Mouse (Mus musculus) E14TG2a.4 (cell line): Measurements from ENCODE around the gene Dnajb14.

ENCODE experiments used
- H3K27me3 ChIP-seq: 2 replicates; pipeline ENCODE4 v1.6.1; 2014; ENCODE audit warnings: low read length, control low read depth; ENCODE audit not compliant: insufficient read depth
- H3K36me3 ChIP-seq: 2 replicates; pipeline ENCODE4 v1.6.1; 2014; ENCODE audit warnings: low read length, control low read depth; ENCODE audit not compliant: insufficient read depth
- H3K4me1 ChIP-seq: replicated peaks from 2 replicates; pipeline ENCODE4 v1.6.1; 2014; ENCODE audit warnings: low read depth, low read length, control low read depth
- H3K4me3 ChIP-seq: replicated peaks from 2 replicates; pipeline ENCODE4 v1.5.1; 2014; ENCODE audit warnings: mild to moderate bottlenecking, low read length
- H3K9me3 ChIP-seq: 2 replicates; pipeline ENCODE4 v1.6.1; 2014; ENCODE audit warnings: low read length, control low read depth
- CTCF ChIP-seq: conservative IDR thresholded peaks from 2 replicates; pipeline ENCODE4 v1.5.1; 2014; ENCODE audit warnings: low read length
- NANOG ChIP-seq: IDR thresholded peaks from 2 replicates; pipeline ENCODE4 v1.6.1; 2014; ENCODE audit warnings: borderline replicate concordance, low read length, mixed read lengths
- POU5F1 ChIP-seq: IDR thresholded peaks from 2 replicates; pipeline ENCODE4 v1.6.1; 2014; ENCODE audit warnings: low read length, borderline replicate concordance

Dnajb14 gene

DNA sequence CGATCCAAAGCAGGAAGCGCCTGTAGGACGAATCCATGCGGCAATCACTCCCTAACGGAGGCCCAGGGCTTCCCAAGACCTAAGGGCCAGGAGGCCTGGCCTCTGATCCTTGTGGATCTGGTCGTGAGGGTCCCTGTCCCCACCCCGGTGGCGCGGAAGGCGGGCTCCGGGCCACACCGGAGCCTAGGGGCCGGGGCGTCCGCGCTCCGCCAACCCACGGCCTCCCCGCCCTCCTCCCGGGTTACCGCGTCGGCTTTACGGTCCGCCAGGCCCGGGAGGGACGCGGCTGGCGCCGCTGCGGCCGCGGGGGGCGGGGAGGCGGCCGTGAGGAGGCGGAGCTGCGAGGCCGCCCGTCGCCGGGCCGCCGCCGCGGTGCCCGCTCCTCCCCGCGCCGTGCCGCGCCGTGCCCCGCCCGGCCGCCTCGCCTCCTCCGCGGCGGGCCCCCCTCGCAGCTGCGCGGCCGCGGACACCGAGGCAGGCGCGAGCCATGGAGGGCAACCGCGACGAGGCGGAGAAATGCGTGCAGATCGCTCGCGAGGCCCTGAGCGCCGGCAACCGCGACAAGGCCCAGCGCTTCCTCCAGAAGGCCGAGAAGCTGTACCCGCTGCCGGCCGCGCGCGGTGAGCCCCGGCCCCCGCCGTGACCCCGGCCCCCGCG is at the start of gene Dnajb14:
Dnajb14 (plus strand) TSS at position 239 of the 657 bp plus-strand sequence.
- Histone ChIP-seq H3K9me3 (no peaks in the 10 kb centered on the region), H3K4me1 (peaks cover 25% of the 10 kb centered on the region), H3K4me3 (peak within 1 kb of the TSS; percentile 82), H3K36me3 (peaks cover 20% of the 10 kb centered on the region), H3K27me3 (no peaks in the 10 kb centered on the region)
- TF ChIP-seq NANOG: no peak
- TF ChIP-seq CTCF: no peak
- no peak for TF ChIP-seq POU5F1

DNA sequence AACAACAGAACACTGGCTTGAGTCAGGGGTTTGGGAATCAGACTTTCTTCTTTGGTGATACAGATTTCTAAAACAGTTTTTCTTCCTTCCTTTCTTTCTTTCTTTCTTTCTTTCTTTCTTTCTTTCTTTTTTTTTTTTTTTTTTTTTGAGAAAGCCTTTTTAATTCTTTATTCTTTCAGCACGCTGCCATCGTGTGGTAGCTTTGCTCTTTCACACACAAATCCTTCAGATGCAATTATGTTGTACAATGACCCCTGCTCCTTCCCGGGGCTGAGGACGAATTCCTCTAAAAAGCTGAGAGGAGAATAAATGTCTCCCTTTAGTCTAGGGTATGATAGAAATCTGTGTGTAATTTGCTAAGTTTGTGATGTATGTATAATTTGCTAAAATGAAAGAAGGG is 48.8 kb upstream of the Dnajb14 start:
- H3K27me3 ChIP-seq: no peaks in the 10 kb centered on the region
- H3K9me3 ChIP-seq: no peaks in the 10 kb centered on the region
- no peak overlapping the region for H3K4me3 ChIP-seq
- no peak for TF ChIP-seq CTCF
- TF ChIP-seq POU5F1: no peak
- no peak for TF ChIP-seq NANOG
- no peaks in the 10 kb centered on the region for H3K36me3 ChIP-seq
- peaks cover 31% of the 10 kb centered on the region for H3K4me1 ChIP-seq

DNA sequence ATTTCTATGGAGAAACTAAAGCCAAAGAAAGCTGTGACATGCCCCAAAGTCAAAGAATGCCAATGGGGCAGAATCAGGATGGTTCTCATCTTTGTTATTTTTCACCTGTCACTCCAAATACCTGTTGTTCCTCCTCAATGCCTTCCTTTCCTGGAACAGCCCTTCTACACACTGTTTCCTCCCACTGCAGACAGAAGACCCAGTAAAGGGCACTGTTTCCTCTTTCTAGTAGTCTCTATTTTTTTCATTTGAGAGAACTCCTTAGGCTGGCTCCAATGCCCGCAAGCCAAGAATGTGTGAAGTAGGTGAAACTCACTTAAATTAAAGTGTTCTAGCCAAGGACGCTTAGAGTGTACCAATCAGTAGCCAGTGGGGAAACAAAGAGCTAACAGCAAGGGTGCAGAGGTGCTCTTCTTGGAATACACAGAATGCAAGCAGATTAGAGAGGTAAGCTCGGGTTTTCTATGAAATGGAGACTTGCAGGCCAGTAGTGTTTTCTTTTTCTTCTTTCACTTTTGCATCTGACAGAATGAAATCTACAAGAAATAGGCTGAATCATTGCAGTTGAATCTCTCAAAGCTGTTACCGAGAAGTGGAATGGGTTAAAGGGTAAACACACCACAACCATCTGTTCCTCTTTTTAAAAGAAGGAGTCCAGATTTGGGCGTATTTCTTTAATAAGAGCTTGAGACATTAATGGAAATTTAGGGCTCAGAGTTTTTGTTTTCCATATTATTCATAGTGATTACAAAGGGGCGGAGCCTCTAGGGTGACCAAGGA is 46.6 kb upstream of the Dnajb14 start:
- no peak for TF ChIP-seq NANOG
- no peak for TF ChIP-seq CTCF

DNA sequence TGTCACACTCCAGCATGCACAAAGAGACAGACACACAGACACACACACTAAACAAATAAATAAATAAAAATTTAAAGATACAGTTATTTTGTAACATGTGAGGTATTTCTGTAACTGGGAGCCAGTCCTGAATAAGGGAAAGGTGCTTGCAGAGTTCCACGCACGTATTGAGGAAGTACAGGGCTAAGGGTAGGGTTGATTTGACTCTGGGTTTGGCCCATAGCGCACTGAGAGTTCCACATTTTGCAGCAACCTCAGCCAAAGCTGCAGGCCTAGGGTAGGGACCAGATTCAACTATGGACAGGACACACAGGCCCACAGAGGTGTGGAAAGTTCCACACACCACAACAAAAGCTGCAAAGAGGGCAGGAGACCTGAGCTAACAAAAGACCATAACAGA is 44.2 kb upstream of the Dnajb14 start:
- H3K27me3 ChIP-seq: no peaks in the 10 kb centered on the region
- H3K4me1 ChIP-seq: peaks cover 51% of the 10 kb centered on the region
- H3K9me3 ChIP-seq: no peaks in the 10 kb centered on the region
- no peaks in the 10 kb centered on the region for H3K36me3 ChIP-seq
- no peak for TF ChIP-seq NANOG
- TF ChIP-seq POU5F1: no peak
- TF ChIP-seq CTCF: no peak
- no peak overlapping the region for H3K4me3 ChIP-seq

More for the DNA sequence above, 46.6 kb upstream of the Dnajb14 start:
- Histone ChIP-seq H3K36me3 (no peaks in the 10 kb centered on the region), H3K9me3 (no peaks in the 10 kb centered on the region), H3K4me1 (peaks cover 34% of the 10 kb centered on the region), H3K4me3 (no peak overlapping the region), H3K27me3 (no peaks in the 10 kb centered on the region)

DNA sequence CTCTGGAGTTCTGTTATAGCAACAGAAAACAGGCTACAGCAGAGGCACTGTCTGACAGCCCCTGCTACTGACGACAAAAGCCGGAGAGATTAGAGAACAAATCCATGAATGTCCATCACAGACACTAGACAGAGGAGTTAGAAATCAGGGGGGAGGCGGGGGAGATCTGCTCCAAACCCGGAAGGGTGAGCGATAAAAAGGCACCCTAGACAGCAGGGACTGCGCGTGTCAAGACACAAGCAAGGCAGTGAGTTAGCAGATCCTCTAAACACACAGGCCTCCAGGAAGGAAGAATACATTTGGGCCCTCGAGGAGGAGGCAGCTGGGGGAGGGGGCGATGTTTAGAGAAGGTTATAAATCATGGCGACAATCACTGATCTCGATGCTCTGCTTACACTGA is 39.8 kb upstream of the Dnajb14 start:
- Histone ChIP-seq H3K27me3 (no peaks in the 10 kb centered on the region), H3K9me3 (no peaks in the 10 kb centered on the region)
- no peak for TF ChIP-seq POU5F1
- no peak for TF ChIP-seq NANOG
- TF ChIP-seq CTCF: no peak

DNA sequence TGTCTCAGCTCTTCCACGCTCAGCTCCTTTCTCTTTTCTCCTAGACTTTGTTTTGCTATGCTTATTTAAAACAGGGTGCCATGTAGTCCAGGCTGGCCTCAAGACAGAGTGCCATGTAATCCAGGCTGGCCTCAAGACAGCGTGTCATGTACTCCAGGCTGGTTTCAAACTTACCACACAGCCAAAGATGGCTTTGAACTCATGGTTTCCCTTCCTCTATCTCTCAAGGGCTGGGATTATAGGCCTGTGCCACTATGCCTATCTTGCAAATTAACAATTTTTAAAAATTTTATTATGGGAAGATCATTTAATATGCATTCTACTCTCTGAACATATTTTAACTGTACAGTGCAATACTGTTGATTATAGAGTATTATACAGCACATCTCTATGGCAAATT is 36.3 kb upstream of the Dnajb14 start:
- Histone ChIP-seq H3K4me1 (peaks cover 84% of the 10 kb centered on the region), H3K9me3 (no peaks in the 10 kb centered on the region), H3K36me3 (no peaks in the 10 kb centered on the region), H3K27me3 (no peaks in the 10 kb centered on the region), H3K4me3 (no peak overlapping the region)
- no peak for TF ChIP-seq NANOG
- no peak for TF ChIP-seq CTCF
- no peak for TF ChIP-seq POU5F1

More for the DNA sequence above, 39.8 kb upstream of the Dnajb14 start:
- Histone ChIP-seq H3K4me3 (peak overlapping the region; percentile 26; the same call in 1 of the 2 replicates), H3K36me3 (no peaks in the 10 kb centered on the region), H3K4me1 (peaks cover 68% of the 10 kb centered on the region)

DNA sequence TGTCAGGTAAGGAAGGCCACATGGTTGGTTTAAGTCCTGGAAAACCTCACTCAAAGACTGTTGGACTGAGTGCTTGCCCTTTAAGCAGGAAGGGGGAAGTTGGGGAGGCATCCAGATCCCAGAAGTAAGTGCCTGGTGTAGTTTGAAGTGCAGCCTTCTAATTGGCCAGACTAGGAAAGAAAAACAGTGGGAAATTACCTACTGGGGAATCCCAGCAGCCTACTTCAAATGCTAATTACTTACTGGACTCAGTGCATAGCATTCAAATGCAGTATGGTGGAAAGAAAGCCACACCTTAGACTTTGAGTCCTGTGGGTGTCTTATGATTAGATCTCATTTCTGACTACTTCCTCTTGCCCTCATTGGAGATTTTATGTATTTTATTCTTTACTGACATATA is 34.3 kb upstream of the Dnajb14 start:
- H3K4me3 ChIP-seq: no peak overlapping the region
- H3K9me3 ChIP-seq: no peaks in the 10 kb centered on the region
- no peak for TF ChIP-seq CTCF
- no peak for TF ChIP-seq NANOG
- no peak; the same call in 1 of the 2 replicates for TF ChIP-seq POU5F1
- no peaks in the 10 kb centered on the region for H3K27me3 ChIP-seq
- peaks cover 69% of the 10 kb centered on the region for H3K4me1 ChIP-seq
- H3K36me3 ChIP-seq: no peaks in the 10 kb centered on the region

DNA sequence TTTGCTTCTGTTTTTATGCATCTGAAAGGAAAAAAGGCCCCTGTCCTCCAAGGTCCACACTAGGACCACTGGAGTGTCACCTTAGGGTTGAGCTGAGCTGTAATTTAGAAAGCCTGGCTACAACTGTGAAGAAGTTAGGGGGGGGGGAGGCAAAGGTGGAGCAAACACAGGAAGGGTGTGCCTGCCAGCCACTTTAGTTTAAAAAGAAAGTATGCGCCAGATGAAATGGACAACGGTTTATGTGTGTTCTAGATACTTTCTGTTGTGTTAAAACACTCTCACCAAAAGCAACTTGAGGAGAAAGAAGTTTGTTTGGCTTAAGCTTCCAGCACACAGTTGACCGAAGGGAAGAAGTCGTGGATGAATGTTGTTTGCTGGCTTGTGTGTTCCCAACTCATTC is 33.8 kb upstream of the Dnajb14 start:
- Histone ChIP-seq H3K27me3 (no peaks in the 10 kb centered on the region), H3K4me1 (peaks cover 66% of the 10 kb centered on the region), H3K4me3 (peak overlapping the region; percentile 51), H3K36me3 (no peaks in the 10 kb centered on the region), H3K9me3 (no peaks in the 10 kb centered on the region)
- TF ChIP-seq NANOG: no peak
- no peak for TF ChIP-seq CTCF
- TF ChIP-seq POU5F1: no peak
